Mouse (Mus musculus): Measurements from ENCODE around the gene Ppp1r14d. TPM values are rescaled to one million over a fixed set of nuclear protein-coding genes. Genes with fewer than 3 reads are reported as not detected.
A peak's percentile ranks its signal among the peaks of the same experiment; 100 is the strongest.

Gene Ppp1r14d
- polyA plus RNA-seq, 1 experiment: 0.13 TPM

- H3K4me3 ChIP-seq: no peak overlapping the region
- no peaks in the 10 kb centered on the region for H3K27me3 ChIP-seq (ENCODE audit: control insufficient read depth, insufficient read depth, insufficient read length)
- TF ChIP-seq E2F4 (IDR thresholded peaks at IDR 0.05; ENCODE audit: insufficient read depth) (no peak), REST (IDR thresholded peaks at IDR 0.05; ENCODE audit: insufficient read depth, insufficient read length) (no peak), POLR2A (IDR thresholded peaks at IDR 0.05; ENCODE audit: insufficient read length, low read depth) (no peak), MYOG (IDR thresholded peaks at IDR 0.05; ENCODE audit: control insufficient read depth in 1 of 3, insufficient read depth in 1 of 3, insufficient read length in 2 of 3, low read depth in 2 of 3) (no peak), SRF (IDR thresholded peaks at IDR 0.05; ENCODE audit: control insufficient read depth, insufficient read length, low read depth) (no peak)
- H3K79me2 ChIP-seq (ENCODE audit: control insufficient read depth, insufficient read depth): peaks cover 8% of the 10 kb centered on the region
- H3K4me2 ChIP-seq (ENCODE audit: low read depth): peak overlapping the region; percentile 80
- H3K36me3 ChIP-seq (ENCODE audit: control insufficient read depth, insufficient read depth): no peaks in the 10 kb centered on the region
- H3ac ChIP-seq (ENCODE audit: control insufficient read depth, insufficient read length): no peak overlapping the region
Measured at GRCm38 (mm10) chr2:119177384-119177939, 52.2 kb downstream of the Ppp1r14d start.

DNA sequence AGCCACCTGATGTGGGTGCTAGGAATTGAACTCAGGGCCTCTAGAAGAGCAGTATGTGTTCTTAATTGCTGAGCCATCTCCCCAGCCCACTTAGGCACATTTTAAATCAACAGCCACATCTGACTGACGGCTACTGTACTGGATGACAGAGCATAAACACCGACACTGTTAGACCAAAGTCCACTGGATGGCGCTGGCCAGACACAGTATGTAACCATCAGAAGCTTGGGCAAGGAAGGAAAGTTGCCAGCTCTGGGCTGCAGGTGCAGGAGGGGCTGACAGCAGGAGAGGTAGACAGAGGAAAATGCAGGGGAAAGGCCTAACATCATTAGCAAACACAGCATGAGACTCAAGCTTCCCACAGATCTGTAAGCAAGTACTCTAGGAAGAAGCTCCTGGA lies 52.9 kb downstream of the Ppp1r14d start:
- Histone ChIP-seq H3ac (ENCODE audit: control insufficient read depth, insufficient read length) (no peak overlapping the region), H3K36me3 (ENCODE audit: control insufficient read depth, insufficient read depth) (no peaks in the 10 kb centered on the region), H3K4me2 (ENCODE audit: low read depth) (peak overlapping the region; percentile 80), H3K79me2 (ENCODE audit: control insufficient read depth, insufficient read depth) (peaks cover 8% of the 10 kb centered on the region), H3K4me3 (peak overlapping the region; percentile 29), H3K27me3 (ENCODE audit: control insufficient read depth, insufficient read depth, insufficient read length) (no peaks in the 10 kb centered on the region)
- no peak for TF ChIP-seq TCF3 (IDR thresholded peaks at IDR 0.05; ENCODE audit: insufficient read length, low read depth)
- no peak for TF ChIP-seq SRF (IDR thresholded peaks at IDR 0.05; ENCODE audit: control insufficient read depth, insufficient read length, low read depth)
- no peak for TF ChIP-seq REST (IDR thresholded peaks at IDR 0.05; ENCODE audit: insufficient read depth, insufficient read length)
- TF ChIP-seq USF1 (IDR thresholded peaks at IDR 0.05; ENCODE audit: low read depth): no peak
- TF ChIP-seq E2F4 (IDR thresholded peaks at IDR 0.05; ENCODE audit: insufficient read depth): no peak
- TF ChIP-seq MYOD1 (IDR thresholded peaks at IDR 0.05; ENCODE audit: control insufficient read depth in 1 of 3, insufficient read length in 2 of 3, low read depth in 2 of 3): no peak
- TF ChIP-seq POLR2A (IDR thresholded peaks at IDR 0.05; ENCODE audit: insufficient read length, low read depth): no peak
- TF ChIP-seq CEBPB (IDR thresholded peaks at IDR 0.05; ENCODE audit: insufficient read depth, poor library complexity, severe bottlenecking): no peak
- no peak for TF ChIP-seq MAX (IDR thresholded peaks at IDR 0.05; ENCODE audit: low read depth)
- TF ChIP-seq MYOG (IDR thresholded peaks at IDR 0.05; ENCODE audit: control insufficient read depth in 1 of 3, insufficient read depth in 1 of 3, insufficient read length in 2 of 3, low read depth in 2 of 3): no peak
- no peak for TF ChIP-seq TCF12 (IDR thresholded peaks at IDR 0.05; ENCODE audit: insufficient read depth, poor library complexity, severe bottlenecking)
- TF ChIP-seq POLR2AphosphoS2 (IDR thresholded peaks at IDR 0.05; ENCODE audit: insufficient read length, low read depth): no peak

GRCm38 (mm10) chr2:119175614-119176013 lies 54.1 kb downstream of the Ppp1r14d start:
- Histone ChIP-seq H3K27me3 (ENCODE audit: control insufficient read depth, insufficient read depth, insufficient read length) (no peaks in the 10 kb centered on the region), H3K79me2 (ENCODE audit: control insufficient read depth, insufficient read depth) (peaks cover 8% of the 10 kb centered on the region), H3K4me2 (ENCODE audit: low read depth) (peak overlapping the region; percentile 80), H3K36me3 (ENCODE audit: control insufficient read depth, insufficient read depth) (no peaks in the 10 kb centered on the region), H3ac (ENCODE audit: control insufficient read depth, insufficient read length) (no peak overlapping the region), H3K4me3 (peak overlapping the region; percentile 29)
- TF ChIP-seq SRF (IDR thresholded peaks at IDR 0.05; ENCODE audit: control insufficient read depth, insufficient read length, low read depth) (no peak), TCF12 (IDR thresholded peaks at IDR 0.05; ENCODE audit: insufficient read depth, poor library complexity, severe bottlenecking) (no peak), MAX (IDR thresholded peaks at IDR 0.05; ENCODE audit: low read depth) (no peak), MYOG (IDR thresholded peaks at IDR 0.05; ENCODE audit: control insufficient read depth in 1 of 3, insufficient read depth in 1 of 3, insufficient read length in 2 of 3, low read depth in 2 of 3) (peak in 1 of 3 experiments; percentile 42)

GRCm38 (mm10) chr2:119174866-119175265 lies 54.8 kb downstream of the Ppp1r14d start:
- Histone ChIP-seq H3K4me3 (peak overlapping the region; percentile 29), H3K36me3 (ENCODE audit: control insufficient read depth, insufficient read depth) (no peaks in the 10 kb centered on the region), H3K27me3 (ENCODE audit: control insufficient read depth, insufficient read depth, insufficient read length) (no peaks in the 10 kb centered on the region), H3K4me2 (ENCODE audit: low read depth) (peak overlapping the region; percentile 80), H3K79me2 (ENCODE audit: control insufficient read depth, insufficient read depth) (peaks cover 8% of the 10 kb centered on the region), H3ac (ENCODE audit: control insufficient read depth, insufficient read length) (no peak overlapping the region)
- TF ChIP-seq POLR2AphosphoS2 (IDR thresholded peaks at IDR 0.05; ENCODE audit: insufficient read length, low read depth): no peak
- peak; percentile 7 for TF ChIP-seq POLR2A (IDR thresholded peaks at IDR 0.05; ENCODE audit: insufficient read length, low read depth)

DNA sequence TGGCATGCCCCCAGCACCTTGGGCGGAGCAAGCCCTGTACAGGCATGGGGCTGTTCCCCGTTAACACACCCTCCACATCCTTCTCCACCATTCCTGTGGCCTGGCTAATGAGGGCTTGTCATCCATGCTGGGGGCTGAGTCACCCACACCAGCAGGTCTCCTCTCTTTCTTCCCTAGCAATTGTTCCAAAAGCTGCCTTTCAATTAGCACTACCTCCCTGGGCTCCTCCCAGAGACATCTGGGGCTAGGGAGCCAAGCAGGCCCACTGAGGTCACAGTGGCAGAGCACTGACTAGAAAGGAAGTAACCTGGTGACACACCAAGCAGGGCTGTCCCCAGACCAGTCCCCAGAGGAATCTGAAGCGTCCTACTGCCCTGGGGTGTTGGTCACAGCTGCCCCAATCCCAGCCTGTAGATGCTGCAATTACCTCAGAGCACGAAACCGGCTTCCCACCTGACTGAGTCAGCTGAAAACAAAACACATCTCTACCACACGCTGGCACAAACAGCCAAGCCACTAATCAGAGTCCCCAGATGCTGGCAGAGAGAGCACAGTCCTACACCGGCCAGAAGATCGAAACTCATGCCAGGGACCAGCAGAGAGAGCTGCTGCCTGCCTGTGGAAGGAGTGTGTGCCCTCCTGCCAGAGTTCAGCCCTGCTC lies 55.6 kb downstream of the Ppp1r14d start, which contains the start of gene Gm14137:
Gene Gm14137 (plus strand): TSS at position 519 of the 661 bp plus-strand sequence.
- Histone ChIP-seq H3K27me3 (ENCODE audit: control insufficient read depth, insufficient read depth, insufficient read length) (no peaks in the 10 kb centered on the region), H3ac (ENCODE audit: control insufficient read depth, insufficient read length) (no peak within 1 kb of the TSS), H3K4me3 (peak within 1 kb of the TSS; percentile 29), H3K4me2 (ENCODE audit: low read depth) (peak within 1 kb of the TSS; percentile 80), H3K79me2 (ENCODE audit: control insufficient read depth, insufficient read depth) (peaks cover 8% of the 10 kb centered on the region), H3K36me3 (ENCODE audit: control insufficient read depth, insufficient read depth) (no peaks in the 10 kb centered on the region)
- peak; percentile 38 for TF ChIP-seq POLR2AphosphoS2 (IDR thresholded peaks at IDR 0.05; ENCODE audit: insufficient read length, low read depth)
- TF ChIP-seq POLR2A (IDR thresholded peaks at IDR 0.05; ENCODE audit: insufficient read length, low read depth): peak; percentile 32
- TF ChIP-seq E2F4 (IDR thresholded peaks at IDR 0.05; ENCODE audit: insufficient read depth): no peak
- peak; percentile 55 for TF ChIP-seq CEBPB (IDR thresholded peaks at IDR 0.05; ENCODE audit: insufficient read depth, poor library complexity, severe bottlenecking)
- TF ChIP-seq TCF3 (IDR thresholded peaks at IDR 0.05; ENCODE audit: insufficient read length, low read depth): peak; percentile 38
- TF ChIP-seq SRF (IDR thresholded peaks at IDR 0.05; ENCODE audit: control insufficient read depth, insufficient read length, low read depth): no peak
- TF ChIP-seq MAX (IDR thresholded peaks at IDR 0.05; ENCODE audit: low read depth): peak; percentile 37
- TF ChIP-seq MYOG (IDR thresholded peaks at IDR 0.05; ENCODE audit: control insufficient read depth in 1 of 3, insufficient read depth in 1 of 3, insufficient read length in 2 of 3, low read depth in 2 of 3): peak; percentile 32 to 80 (median 38)
- TF ChIP-seq TCF12 (IDR thresholded peaks at IDR 0.05; ENCODE audit: insufficient read depth, poor library complexity, severe bottlenecking): no peak
- TF ChIP-seq REST (IDR thresholded peaks at IDR 0.05; ENCODE audit: insufficient read depth, insufficient read length): no peak
- TF ChIP-seq MYOD1 (IDR thresholded peaks at IDR 0.05; ENCODE audit: control insufficient read depth in 1 of 3, insufficient read length in 2 of 3, low read depth in 2 of 3): peak in 1 of 3 experiments; percentile 61
- peak; percentile 4 for TF ChIP-seq USF1 (IDR thresholded peaks at IDR 0.05; ENCODE audit: low read depth)
